Mouse (Mus musculus): Measurements from ENCODE around the gene Gm34653. TPM values are rescaled to one million over a fixed set of nuclear protein-coding genes. Genes with fewer than 3 reads are reported as not detected.
"Not testable (repeated sequence)": the region's sequence is repeated elsewhere in the genome, so short reads cannot be mapped to it uniquely, and the experiment has no call there.

The Gm34653 gene
- total RNA-seq (2014; rRNA removed; ENCODE audit: low replicate concordance): not detected in 2 replicates
- not detected in 2 replicates for polyA plus RNA-seq (2015; fragmentation: Nextera tagmentation; extraction: Ambion mirVana)

- not testable (repeated sequence) for H3K4me2 ChIP-seq (ENCODE audit: low read depth, low read length); H3K9me3 ChIP-seq (replicated peaks; ENCODE audit: control insufficient read depth, low read length); H3K4me3 ChIP-seq (ENCODE audit: low read depth, low read length); H3K4me1 ChIP-seq (ENCODE audit: control insufficient read depth, insufficient read depth); H3K36me3 ChIP-seq (replicated peaks; ENCODE audit: control insufficient read depth, insufficient read depth, low read length); H3K27ac ChIP-seq (ENCODE audit: low read depth); H3K27me3 ChIP-seq (ENCODE audit: control insufficient read depth, insufficient read depth, low read length); ATAC-seq (ENCODE audit: insufficient read depth, low read depth); DNase-seq (ENCODE audit: low spot score); H3K9ac ChIP-seq (replicated peaks; ENCODE audit: low read depth, low read length)
- 61% methylated on average over 11 of the region's 11 CpGs for WGBS
Measured at GRCm38 (mm10) chr2:34832766-34833457, at the start of gene Gm34653. Gene Gm34653 (plus strand): TSS chr2:34833007.

GRCm38 (mm10) chr2:34783064-34784020 is 49.5 kb upstream of the Gm34653 start:
- peaks cover 57% of the 10 kb centered on the region for H3K36me3 ChIP-seq (replicated peaks; ENCODE audit: control insufficient read depth, insufficient read depth, low read length)
- no peak overlapping the region for H3K9ac ChIP-seq (replicated peaks; ENCODE audit: low read depth, low read length)
- H3K4me3 ChIP-seq (ENCODE audit: low read depth, low read length): no peak overlapping the region
- 0 out of 2 replicates have a peak, but pooled peaks cover 4% of the 10 kb centered on the region for H3K4me1 ChIP-seq (ENCODE audit: control insufficient read depth, insufficient read depth)
- peak overlapping the region; percentile 7; the same call in 1 of the 2 replicates for H3K4me2 ChIP-seq (ENCODE audit: low read depth, low read length)
- ATAC-seq (ENCODE audit: insufficient read depth, low read depth) (peak; percentile 39; the same call in 1 of the 2 replicates), DNase-seq (ENCODE audit: low spot score) (peak; percentile 45)
- TF ChIP-seq EP300 (IDR thresholded peaks at IDR 0.05; ENCODE audit: low read depth) (no peak), CTCF (IDR thresholded peaks at IDR 0.05; ENCODE audit: low read depth) (no peak)
- peak overlapping the region; percentile 30; the same call in 1 of the 2 replicates for H3K27ac ChIP-seq (ENCODE audit: low read depth)
- 36% methylated on average over 14 of the region's 14 CpGs for WGBS
- no peaks in the 10 kb centered on the region for H3K27me3 ChIP-seq (ENCODE audit: control insufficient read depth, insufficient read depth, low read length)
- no peaks in the 10 kb centered on the region for H3K9me3 ChIP-seq (replicated peaks; ENCODE audit: control insufficient read depth, low read length)

GRCm38 (mm10) chr2:34784085-34784484 is 48.7 kb upstream of the Gm34653 start:
- no peak for ATAC-seq (ENCODE audit: insufficient read depth, low read depth)
- H3K9ac ChIP-seq (replicated peaks; ENCODE audit: low read depth, low read length): no peak overlapping the region
- no peak overlapping the region for H3K4me3 ChIP-seq (ENCODE audit: low read depth, low read length)
- no peaks in the 10 kb centered on the region for H3K9me3 ChIP-seq (replicated peaks; ENCODE audit: control insufficient read depth, low read length)
- TF ChIP-seq CTCF (IDR thresholded peaks at IDR 0.05; ENCODE audit: low read depth) (peak; percentile 73), EP300 (IDR thresholded peaks at IDR 0.05; ENCODE audit: low read depth) (no peak)
- 89% methylated on average over 2 of the region's 2 CpGs for WGBS
- H3K36me3 ChIP-seq (replicated peaks; ENCODE audit: control insufficient read depth, insufficient read depth, low read length): peaks cover 54% of the 10 kb centered on the region
- no peak overlapping the region for H3K4me2 ChIP-seq (ENCODE audit: low read depth, low read length)
- H3K27ac ChIP-seq (ENCODE audit: low read depth): no peak overlapping the region
- H3K27me3 ChIP-seq (ENCODE audit: control insufficient read depth, insufficient read depth, low read length): no peaks in the 10 kb centered on the region
- peak; percentile 33 for DNase-seq (ENCODE audit: low spot score)
- peaks cover 10% of the 10 kb centered on the region; the same call in 1 of the 2 replicates for H3K4me1 ChIP-seq (ENCODE audit: control insufficient read depth, insufficient read depth)

GRCm38 (mm10) chr2:34790282-34790681 is 42.5 kb upstream of the Gm34653 start:
- TF ChIP-seq EP300 (IDR thresholded peaks at IDR 0.05; ENCODE audit: low read depth) (no peak), CTCF (IDR thresholded peaks at IDR 0.05; ENCODE audit: low read depth) (no peak)
- ATAC-seq (ENCODE audit: insufficient read depth, low read depth) (no peak), DNase-seq (ENCODE audit: low spot score) (no peak)
- Histone ChIP-seq H3K27ac (ENCODE audit: low read depth) (no peak overlapping the region), H3K9me3 (replicated peaks; ENCODE audit: control insufficient read depth, low read length) (no peaks in the 10 kb centered on the region), H3K4me1 (ENCODE audit: control insufficient read depth, insufficient read depth) (peaks cover 6% of the 10 kb centered on the region; the same call in 1 of the 2 replicates), H3K9ac (replicated peaks; ENCODE audit: low read depth, low read length) (0 out of 2 replicates have a peak overlapping the region, but pooled peaks have one; percentile 6), H3K27me3 (ENCODE audit: control insufficient read depth, insufficient read depth, low read length) (no peaks in the 10 kb centered on the region), H3K4me3 (ENCODE audit: low read depth, low read length) (no peak overlapping the region), H3K36me3 (replicated peaks; ENCODE audit: control insufficient read depth, insufficient read depth, low read length) (peaks cover 43% of the 10 kb centered on the region), H3K4me2 (ENCODE audit: low read depth, low read length) (no peak overlapping the region)
- WGBS: 90% methylated on average over 8 of the region's 8 CpGs

GRCm38 (mm10) chr2:34792543-34792942 is 40.3 kb upstream of the Gm34653 start:
- not testable (repeated sequence) for H3K9me3 ChIP-seq (replicated peaks; ENCODE audit: control insufficient read depth, low read length); H3K4me3 ChIP-seq (ENCODE audit: low read depth, low read length); ATAC-seq (ENCODE audit: insufficient read depth, low read depth); H3K27ac ChIP-seq (ENCODE audit: low read depth); H3K27me3 ChIP-seq (ENCODE audit: control insufficient read depth, insufficient read depth, low read length); DNase-seq (ENCODE audit: low spot score); H3K4me1 ChIP-seq (ENCODE audit: control insufficient read depth, insufficient read depth); H3K4me2 ChIP-seq (ENCODE audit: low read depth, low read length); H3K9ac ChIP-seq (replicated peaks; ENCODE audit: low read depth, low read length)
- H3K36me3 ChIP-seq (replicated peaks; ENCODE audit: control insufficient read depth, insufficient read depth, low read length): peaks cover 41% of the 10 kb centered on the region
- 88% methylated on average over 2 of the region's 2 CpGs for WGBS
